Mouse (Mus musculus) embryonic fibroblast, embryonic 13.5 days (primary cell): Measurements from ENCODE around the gene Zfp276. TPM values are rescaled to one million over a fixed set of nuclear protein-coding genes. Genes with fewer than 3 reads are reported as not detected.
"Not testable (repeated sequence)": the region's sequence is repeated elsewhere in the genome, so short reads cannot be mapped to it uniquely, and the experiment has no call there.

Source experiments
- H3K27ac ChIP-seq: 2 replicates; pipeline ENCODE4 v1.5.1; 2012; ENCODE audit warnings: low read length, control low read depth, inconsistent platforms; ENCODE audit not compliant: insufficient read depth
- H3K4me1 ChIP-seq: 2 replicates; pipeline ENCODE4 v1.6.1; 2011; ENCODE audit warnings: low read length; ENCODE audit not compliant: control insufficient read depth, insufficient read depth
- H3K4me3 ChIP-seq: 2 replicates; pipeline ENCODE4 v1.5.1; 2011; ENCODE audit warnings: mild to moderate bottlenecking, control low read depth, low read length; ENCODE audit not compliant: insufficient read depth
- CTCF ChIP-seq: IDR thresholded peaks from 2 replicates; pipeline ENCODE4 v1.5.1; 2011; ENCODE audit warnings: mild to moderate bottlenecking, control low read depth, low read length, moderate library complexity, borderline replicate concordance; ENCODE audit not compliant: insufficient read depth
- POLR2A ChIP-seq: IDR thresholded peaks from 2 replicates; pipeline ENCODE4 v1.6.1; 2011; ENCODE audit warnings: low read depth, mild to moderate bottlenecking, control low read depth, low read length, moderate library complexity
- polyA plus RNA-seq: library from polyadenylated mRNA; stranded (reverse); fragments of >200 nt; gene quantifications from 2 replicates; pipeline ENCODE4 v1.2.4, GENCODE M21; 2011; ENCODE audit warnings: low read depth; ENCODE audit not compliant: missing spikeins, insufficient read length

The Zfp276 gene
- polyA plus RNA-seq, 1 experiment = 13.2 TPM

DNA sequence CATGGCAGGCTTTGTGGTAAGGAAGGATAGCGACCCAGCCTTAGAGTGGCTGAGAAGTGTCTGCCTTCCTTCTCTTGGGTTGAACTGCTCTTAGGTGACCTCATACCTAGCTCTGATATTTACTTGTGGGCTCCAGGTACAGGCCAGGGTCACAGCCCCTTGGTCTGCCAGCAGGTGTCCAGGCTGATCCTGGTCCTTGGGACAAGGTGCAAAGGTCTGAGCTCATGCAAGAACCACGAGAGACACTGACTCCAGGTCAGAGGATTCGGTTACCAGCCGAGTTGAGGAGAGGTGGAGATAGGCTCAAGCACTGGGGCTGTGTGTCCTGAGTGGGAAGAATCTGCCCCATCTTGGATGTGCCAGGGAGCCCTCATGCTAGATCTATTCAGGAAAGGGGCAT is 9.6 kb upstream of the Zfp276 start:
- Histone ChIP-seq H3K4me1 (no peaks in the 10 kb centered on the region), H3K27ac (no peak overlapping the region), H3K4me3 (no peak overlapping the region)
- TF ChIP-seq POLR2A (no peak), CTCF (no peak)

GRCm38 (mm10) chr8:123245543-123245942 is 8.5 kb upstream of the Zfp276 start:
- Histone ChIP-seq H3K4me1 (no peaks in the 10 kb centered on the region), H3K27ac (no peak overlapping the region)

DNA sequence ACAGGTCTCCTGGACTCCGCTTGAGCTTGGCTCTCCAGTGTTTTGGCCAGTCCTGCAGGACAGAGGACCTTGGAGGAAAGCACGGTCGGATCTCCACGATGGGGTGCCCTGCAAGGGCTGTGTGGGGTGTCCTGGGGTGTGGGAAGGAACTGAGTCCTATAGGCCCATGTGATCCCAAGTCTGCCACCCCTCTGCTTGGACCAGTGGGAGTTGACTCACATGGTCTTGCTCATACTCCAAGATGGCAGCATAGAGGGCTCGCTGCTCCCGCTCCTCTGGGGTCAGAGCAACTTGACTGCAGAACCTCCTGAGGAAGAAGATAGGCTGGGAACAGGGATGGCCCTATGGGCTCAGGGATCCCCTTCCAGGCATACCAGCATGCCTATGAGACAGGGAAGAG is 6.2 kb upstream of the Zfp276 start:
- H3K4me3 ChIP-seq = no peak overlapping the region
- TF ChIP-seq CTCF (no peak), POLR2A (no peak)
- H3K27ac ChIP-seq = no peak overlapping the region
- H3K4me1 ChIP-seq = no peaks in the 10 kb centered on the region

More at GRCm38 (mm10) chr8:123245543-123245942, 8.5 kb upstream of the Zfp276 start:
- no peak overlapping the region for H3K4me3 ChIP-seq
- TF ChIP-seq CTCF = no peak
- TF ChIP-seq POLR2A = no peak

- Histone ChIP-seq H3K27ac (no peak overlapping the region), H3K4me3 (no peak overlapping the region), H3K4me1 (0 out of 2 replicates have a peak, but pooled peaks cover 5% of the 10 kb centered on the region)
- TF ChIP-seq CTCF (no peak), POLR2A (no peak)
Observed at GRCm38 (mm10) chr8:123248596-123248995, 5.4 kb upstream of the Zfp276 start.

DNA sequence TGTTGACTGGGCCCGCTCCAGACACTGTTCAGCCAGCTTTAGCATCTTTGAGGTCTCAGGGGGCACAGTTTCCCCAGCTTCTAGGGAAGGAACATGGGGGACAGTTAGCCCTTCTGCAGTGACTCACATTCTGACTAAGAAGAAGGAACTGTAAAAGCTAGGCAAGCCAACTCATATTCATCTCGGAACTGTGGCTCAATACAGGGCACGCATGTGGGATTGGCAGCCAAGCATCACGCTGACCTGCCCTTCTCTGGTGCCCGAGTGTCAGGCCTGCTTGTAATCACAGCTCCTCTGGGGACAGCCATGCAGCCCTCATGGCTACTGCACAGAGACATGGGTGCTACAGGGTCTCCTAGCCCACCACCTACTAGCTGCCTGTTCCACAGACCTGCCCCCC is 3.1 kb upstream of the Zfp276 start:
- TF ChIP-seq POLR2A (no peak), CTCF (no peak)
- 0 out of 2 replicates have a peak, but pooled peaks cover 5% of the 10 kb centered on the region for H3K4me1 ChIP-seq
- no peak overlapping the region for H3K27ac ChIP-seq
- H3K4me3 ChIP-seq = no peak overlapping the region

DNA sequence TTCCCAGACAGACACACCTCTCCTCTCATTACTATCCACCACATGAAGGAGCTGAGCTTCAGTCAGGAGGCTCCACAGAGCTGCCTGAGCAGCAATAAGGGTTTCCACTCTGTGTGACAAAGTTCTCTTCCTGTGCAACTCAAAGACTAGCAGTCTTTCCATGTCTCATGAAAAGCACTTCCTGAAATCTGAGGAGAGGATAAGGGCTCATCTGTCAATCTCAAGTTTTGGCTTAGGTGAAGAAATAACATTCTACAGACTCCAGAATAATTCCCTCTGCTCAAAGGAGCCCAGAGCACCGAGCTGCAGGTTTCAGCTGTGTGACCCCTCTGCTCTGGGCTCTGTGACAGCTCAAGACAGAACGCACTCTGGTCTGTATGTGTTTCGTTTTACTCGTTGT is 1.1 kb upstream of the Zfp276 start:
- TF ChIP-seq CTCF = no peak
- TF ChIP-seq POLR2A = no peak
- H3K4me1 ChIP-seq = 0 out of 2 replicates have a peak, but pooled peaks cover 5% of the 10 kb centered on the region
- peak overlapping the region; percentile 80; the same call in 1 of the 2 replicates for H3K4me3 ChIP-seq
- H3K27ac ChIP-seq = no peak overlapping the region

- 0 out of 2 replicates have a peak, but pooled peaks cover 5% of the 10 kb centered on the region for H3K4me1 ChIP-seq
- H3K27ac ChIP-seq = no peak overlapping the region; the same call in 1 of the 2 replicates
- no peak; the same call in none of the 2 replicates for TF ChIP-seq POLR2A
- H3K4me3 ChIP-seq = peak overlapping the region; percentile 80
Observed at GRCm38 (mm10) chr8:123253451-123254098, 420 bp upstream of the Zfp276 start.

DNA sequence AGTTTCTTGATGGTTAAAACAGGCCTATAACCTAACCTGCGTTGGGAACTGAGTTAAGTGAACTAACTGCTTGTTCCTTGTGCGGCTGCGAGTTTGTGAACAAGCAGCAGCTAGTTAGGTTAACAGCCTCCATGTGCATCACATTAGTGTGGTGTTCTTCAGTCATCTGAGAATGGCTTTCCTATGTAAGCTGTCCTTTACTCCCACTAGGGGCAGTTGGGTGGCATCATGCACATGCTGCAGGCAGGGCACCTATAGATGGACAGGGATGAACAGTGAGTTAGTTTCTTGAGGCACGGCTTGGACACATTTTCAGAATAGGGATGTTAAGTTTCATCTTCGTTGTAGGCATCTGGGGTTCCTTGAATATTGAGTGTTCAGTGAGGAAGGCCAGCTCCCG is 1.2 kb downstream of the Zfp276 start:
- TF ChIP-seq CTCF = no peak
- TF ChIP-seq POLR2A = no peak
- H3K4me1 ChIP-seq = 0 out of 2 replicates have a peak, but pooled peaks cover 5% of the 10 kb centered on the region
- H3K27ac ChIP-seq = no peak overlapping the region
- H3K4me3 ChIP-seq = peak overlapping the region; percentile 84

DNA sequence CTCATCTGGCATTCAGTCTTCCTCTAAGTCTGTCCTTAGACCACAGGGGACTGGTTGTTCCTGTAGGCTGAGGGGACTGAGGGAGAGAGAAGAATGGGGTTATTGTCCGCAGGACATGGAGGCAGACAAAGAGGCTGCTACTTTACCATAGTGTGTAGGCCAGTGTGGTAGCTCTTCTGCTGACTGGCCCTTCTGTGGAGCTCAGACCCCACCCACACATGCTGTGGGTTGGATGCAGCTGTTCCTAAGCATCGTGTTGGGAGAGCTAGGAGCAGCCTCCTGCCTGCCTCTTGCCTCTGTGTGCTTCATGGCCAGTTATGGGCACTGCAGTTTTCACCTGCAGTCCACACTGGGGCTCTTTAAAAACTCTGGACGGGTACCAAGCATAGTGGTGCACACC is 3.1 kb downstream of the Zfp276 start:
- H3K4me1 ChIP-seq = 0 out of 2 replicates have a peak, but pooled peaks cover 5% of the 10 kb centered on the region
- no peak overlapping the region for H3K27ac ChIP-seq
- TF ChIP-seq POLR2A (no peak), CTCF (no peak)

DNA sequence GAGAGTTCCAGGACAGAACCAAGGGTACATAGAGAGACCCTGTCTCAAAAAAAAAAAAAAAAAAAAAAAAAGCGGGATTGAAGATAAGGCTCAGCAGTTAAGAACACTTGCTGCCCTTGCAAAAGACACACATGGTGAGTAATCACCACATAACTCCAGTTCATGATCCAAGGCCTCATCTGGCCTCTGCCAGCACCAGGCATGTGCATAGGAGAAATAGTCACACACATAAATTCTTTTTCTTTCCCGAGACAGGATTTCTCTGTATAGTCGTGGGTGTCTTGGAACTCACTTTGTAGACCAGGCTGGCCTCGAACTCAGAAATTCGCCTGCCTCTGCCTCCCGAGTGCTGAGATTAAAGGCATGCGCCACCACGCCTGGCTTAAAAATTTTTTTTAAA is 3.6 kb downstream of the Zfp276 start:
- H3K27ac ChIP-seq, H3K4me1 ChIP-seq, H3K4me3 ChIP-seq: not testable (repeated sequence)

More for the DNA sequence above, 3.1 kb downstream of the Zfp276 start:
- H3K4me3 ChIP-seq = no peak overlapping the region

DNA sequence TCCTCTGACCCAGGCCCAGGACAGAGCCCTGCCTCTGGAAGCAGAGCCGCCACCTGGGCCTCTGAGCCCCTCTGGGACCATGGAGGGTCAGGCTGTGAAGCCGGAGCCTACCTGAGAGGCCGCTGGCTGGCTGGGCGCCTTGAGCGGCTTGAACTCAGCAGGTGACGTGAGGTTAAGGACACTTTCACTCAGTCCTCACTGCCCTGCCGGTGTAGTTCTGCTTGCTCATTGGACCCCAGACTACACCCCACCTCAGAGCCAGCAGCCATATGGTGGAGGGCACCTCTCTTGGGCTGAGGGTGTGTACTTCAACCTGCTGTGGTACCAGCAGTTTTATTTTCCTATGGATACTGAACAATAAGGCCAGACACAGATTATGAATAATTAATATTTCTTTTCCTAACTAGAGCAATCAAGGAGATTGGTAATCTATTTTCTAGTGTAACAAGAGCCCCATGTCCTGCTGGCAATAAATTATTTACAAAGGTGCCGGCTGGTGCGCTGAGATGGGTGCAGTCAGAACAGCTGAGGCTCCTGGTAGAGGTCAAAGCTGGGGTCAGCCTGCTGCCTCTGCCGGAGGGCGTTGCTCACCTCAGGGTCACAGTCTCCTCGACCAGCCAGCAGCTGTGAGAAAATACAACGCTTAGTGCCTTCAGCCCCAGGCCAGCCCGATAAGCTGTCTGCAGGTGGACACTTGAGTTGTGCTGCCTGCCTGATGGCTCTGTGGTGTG is 14.1 kb downstream of the Zfp276 start:
- H3K4me1 ChIP-seq = no peaks in the 10 kb centered on the region
- no peak overlapping the region for H3K27ac ChIP-seq
- TF ChIP-seq CTCF = no peak
- TF ChIP-seq POLR2A = no peak
- H3K4me3 ChIP-seq = no peak overlapping the region
